Mouse (Mus musculus) stomach, postnatal 0 days (tissue): ENCODE results near the gene Odf2.

Source experiments
- CTCF ChIP-seq: IDR thresholded peaks from 2 replicates; pipeline ENCODE4 v1.5.1; 2016; ENCODE audit warnings: antibody characterized with exemption, low read depth, mild to moderate bottlenecking, moderate library complexity
- EP300 ChIP-seq: optimal IDR thresholded peaks from 2 replicates; pipeline ENCODE3; 2016; ENCODE audit warnings: antibody characterized with exemption

DNA sequence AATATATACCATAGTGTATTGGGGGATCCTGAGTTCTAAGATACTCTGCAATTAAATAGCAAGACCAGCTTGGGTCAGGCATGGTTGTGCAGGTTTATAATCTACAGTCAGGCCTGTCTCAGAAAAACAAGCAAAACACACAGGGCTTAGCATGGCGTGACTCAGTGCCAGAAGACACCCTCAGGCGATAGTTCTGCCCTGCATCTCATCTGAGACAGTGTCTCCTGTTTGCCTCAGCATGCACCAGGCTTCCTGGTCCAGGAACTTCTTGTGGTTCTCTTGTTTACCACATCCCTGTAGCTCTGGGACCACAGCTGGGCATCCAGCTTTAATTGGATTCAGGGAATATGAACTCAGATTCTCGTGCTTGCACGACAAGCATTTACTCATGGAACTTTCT is 23.9 kb upstream of the Odf2 start:
- no peak for TF ChIP-seq CTCF
- no peak for TF ChIP-seq EP300
